Mouse (Mus musculus) A20 (cell line): ENCODE measurements around the gene Bptf.
"Not testable (repeated sequence)": the region's sequence is repeated elsewhere in the genome, so short reads cannot be mapped to it uniquely, and the experiment has no call there.

Experiments used
- DNase-seq: peaks from one replicate; pipeline ENCODE4 v3.0.0-alpha.2; 2011; ENCODE audit warnings: low read depth, low spot score

The Bptf gene

GRCm38 (mm10) chr11:107131749-107132421 is at the start of gene Bptf:
Bptf (minus strand) TSS chr11:107132127.
- peak; percentile 90 for DNase-seq

- peak; percentile 46 for DNase-seq
These were observed 29.3 kb upstream of the Bptf start for GRCm38 (mm10) chr11:107161215-107161614.

DNA sequence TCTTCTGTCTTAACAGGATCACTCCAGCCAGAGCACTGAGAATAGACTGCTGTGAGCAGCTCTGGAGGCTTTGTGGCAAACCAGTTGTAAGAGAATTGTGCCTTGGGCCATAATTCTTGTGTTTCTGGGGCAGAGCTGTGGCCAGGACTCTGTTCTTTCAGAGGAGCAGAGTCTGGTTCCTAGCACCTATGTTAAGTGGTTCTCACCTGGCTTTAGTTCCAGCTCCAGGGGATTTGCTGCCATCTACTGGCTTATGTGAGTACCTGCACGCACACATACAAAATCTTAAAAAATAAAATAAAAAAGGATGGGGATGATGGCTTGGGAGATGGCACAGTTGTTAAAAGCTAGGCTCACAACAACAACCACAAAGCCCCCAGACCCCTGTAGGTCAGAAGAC is 27.1 kb upstream of the Bptf start:
- peak; percentile 68 for DNase-seq

GRCm38 (mm10) chr11:107156977-107157642 is 25.2 kb upstream of the Bptf start:
- DNase-seq: no peak

DNA sequence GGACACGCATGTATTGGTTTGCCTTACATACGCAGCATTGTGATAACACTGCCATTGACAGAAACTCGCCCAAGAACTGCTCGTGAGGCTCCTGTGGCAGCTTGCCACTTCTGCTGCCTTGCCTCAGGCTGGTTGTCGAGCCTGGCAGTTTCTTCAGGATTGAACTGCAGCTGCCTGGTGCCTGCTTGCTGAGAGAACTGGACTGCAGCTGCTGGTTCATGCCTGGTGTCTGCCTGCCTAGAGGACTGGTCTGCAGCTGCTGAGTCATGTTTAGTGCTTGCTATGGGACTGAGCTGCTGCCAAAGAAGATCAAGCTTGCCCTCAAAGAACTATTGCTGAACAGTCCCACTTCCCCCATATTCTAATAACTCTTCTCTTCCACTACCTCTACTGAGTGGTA is 23.4 kb upstream of the Bptf start:
- peak; percentile 34 for DNase-seq

GRCm38 (mm10) chr11:107154431-107154830 is 22.5 kb upstream of the Bptf start:
- DNase-seq: no peak

GRCm38 (mm10) chr11:107153645-107154044 is 21.7 kb upstream of the Bptf start:
- DNase-seq: no peak

GRCm38 (mm10) chr11:107151809-107152208 is 19.9 kb upstream of the Bptf start:
- DNase-seq: peak; percentile 69

GRCm38 (mm10) chr11:107143956-107144355 is 12.0 kb upstream of the Bptf start:
- not testable (repeated sequence) for DNase-seq

- DNase-seq: peak; percentile 95
These were observed 10.5 kb upstream of the Bptf start for GRCm38 (mm10) chr11:107142382-107142781.

DNA sequence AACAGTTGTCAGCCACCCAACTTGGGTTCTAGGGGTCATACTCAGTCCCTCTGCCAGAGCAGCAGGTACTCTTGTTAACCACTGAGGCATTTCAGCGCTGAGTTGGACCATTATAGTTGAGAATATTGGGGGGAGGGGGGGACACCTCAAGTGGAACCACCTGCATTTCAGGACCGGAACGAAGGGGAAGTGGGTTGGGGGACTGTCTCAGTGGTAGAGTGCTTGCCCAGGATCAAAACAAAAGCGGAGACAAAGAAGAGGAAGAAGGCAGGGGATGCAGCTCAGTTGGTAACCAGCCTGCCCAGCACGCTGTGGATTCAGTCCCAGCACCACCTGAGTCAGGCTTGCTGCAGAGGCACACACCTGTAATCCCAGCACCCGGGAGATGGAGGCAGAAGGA is 8.8 kb upstream of the Bptf start:
- DNase-seq: peak; percentile 97

DNA sequence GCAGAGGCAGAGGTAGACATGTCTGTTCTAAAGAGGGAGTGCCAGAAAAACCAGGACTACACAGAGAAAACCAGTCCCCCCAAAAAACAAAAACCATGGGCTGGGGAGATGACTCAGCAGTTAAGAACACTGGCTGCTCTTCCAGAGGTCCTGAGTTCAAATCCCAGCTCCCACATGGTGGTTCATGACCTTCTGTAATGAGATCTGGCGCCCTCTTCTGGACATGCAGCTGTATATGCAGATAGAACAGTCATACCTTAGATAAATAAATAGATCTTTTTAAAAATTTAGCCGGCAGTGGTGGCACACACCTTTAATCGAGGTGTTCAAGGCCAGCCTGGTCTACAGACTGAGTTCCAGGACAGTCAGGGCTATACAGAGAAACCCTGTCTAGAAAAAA is 6.7 kb upstream of the Bptf start:
- peak; percentile 73 for DNase-seq

DNA sequence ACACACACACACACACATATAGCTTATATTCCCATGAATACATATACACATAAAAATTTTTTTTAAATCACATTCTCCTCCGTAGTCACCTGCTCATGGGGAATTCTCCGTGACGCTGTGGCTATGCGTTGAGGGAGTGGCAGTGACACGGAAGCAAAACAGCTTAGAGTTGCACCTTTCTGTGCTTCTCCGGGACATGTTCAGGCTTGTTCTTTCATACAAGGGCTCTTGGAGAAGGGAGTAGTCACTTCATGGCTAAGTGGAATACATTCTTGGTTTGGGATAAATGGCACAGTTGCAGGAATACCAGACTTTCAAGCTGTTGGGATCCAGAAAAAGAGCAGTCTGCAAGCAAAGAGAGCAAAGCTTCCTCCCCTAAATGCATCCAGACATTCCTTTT is 5.7 kb upstream of the Bptf start:
- no peak for DNase-seq

DNA sequence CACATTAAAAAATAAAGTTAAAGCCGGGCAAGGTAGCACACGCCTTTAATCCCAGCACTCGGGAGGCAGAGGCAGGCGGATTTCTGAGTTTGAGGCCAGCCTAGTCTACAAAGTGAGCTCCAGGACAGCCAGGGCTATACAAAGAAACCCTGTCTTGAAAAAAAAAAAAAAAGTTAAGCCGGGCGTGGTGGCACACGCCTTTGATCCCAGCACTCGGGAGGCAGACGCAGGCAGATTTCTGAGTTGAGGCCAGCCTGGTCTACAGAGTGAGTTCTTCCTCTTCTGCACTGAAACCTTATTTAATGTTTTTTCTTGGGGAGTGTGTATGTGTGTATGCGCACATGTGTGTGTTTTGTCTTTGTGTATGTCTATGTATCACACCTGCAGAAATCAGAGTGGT is 4.5 kb upstream of the Bptf start:
- DNase-seq: not testable (repeated sequence)

GRCm38 (mm10) chr11:107135741-107136140 is 3.8 kb upstream of the Bptf start:
- peak; percentile 71 for DNase-seq

DNA sequence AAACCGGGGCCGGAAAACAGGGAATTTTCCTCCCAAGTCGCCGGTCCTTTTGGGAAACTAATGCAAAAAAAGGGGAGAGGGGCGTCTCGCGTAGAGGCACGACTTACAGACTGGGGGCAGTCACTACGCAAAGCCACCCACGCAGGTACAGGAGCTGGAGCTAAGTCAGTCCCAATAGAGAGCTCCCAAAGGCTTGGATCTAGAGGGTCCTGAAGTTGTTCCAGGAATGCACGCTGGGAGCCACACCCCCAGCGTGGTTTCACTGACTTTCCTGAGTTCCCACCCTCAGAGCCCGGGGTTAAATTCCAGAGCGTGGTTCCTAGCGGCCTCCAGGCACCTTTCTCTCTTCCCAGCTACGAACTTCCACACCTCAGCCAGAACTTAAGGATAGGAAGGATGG is 499 bp upstream of the Bptf start:
- no peak for DNase-seq

- peak; percentile 75 for DNase-seq
These were observed 813 bp downstream of the Bptf start for GRCm38 (mm10) chr11:107130879-107131748.

- peak; percentile 69 for DNase-seq
These were observed 1.6 kb downstream of the Bptf start for GRCm38 (mm10) chr11:107130221-107130788.

DNA sequence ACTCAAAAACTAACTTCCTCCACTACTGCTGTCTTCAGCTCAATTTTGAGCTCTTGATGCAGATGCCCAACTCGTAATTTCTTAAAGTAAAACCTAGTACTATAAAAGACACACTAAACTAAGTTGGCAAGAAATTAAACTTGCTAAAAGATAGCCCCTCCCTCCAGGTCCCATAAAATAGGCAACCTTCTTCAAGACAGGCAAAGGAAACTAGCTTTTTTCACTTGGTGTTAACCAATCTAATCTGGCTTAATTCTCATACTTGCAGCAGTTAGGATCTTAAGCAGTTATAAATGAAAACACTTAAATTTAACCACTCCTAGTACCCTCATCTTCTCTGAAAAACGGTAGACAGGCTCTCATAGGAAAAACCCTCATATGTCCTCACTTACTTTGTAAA is 2.3 kb downstream of the Bptf start:
- DNase-seq: peak; percentile 58

- not testable (repeated sequence) for DNase-seq
These were observed 5.2 kb downstream of the Bptf start for GRCm38 (mm10) chr11:107126716-107127115.

DNA sequence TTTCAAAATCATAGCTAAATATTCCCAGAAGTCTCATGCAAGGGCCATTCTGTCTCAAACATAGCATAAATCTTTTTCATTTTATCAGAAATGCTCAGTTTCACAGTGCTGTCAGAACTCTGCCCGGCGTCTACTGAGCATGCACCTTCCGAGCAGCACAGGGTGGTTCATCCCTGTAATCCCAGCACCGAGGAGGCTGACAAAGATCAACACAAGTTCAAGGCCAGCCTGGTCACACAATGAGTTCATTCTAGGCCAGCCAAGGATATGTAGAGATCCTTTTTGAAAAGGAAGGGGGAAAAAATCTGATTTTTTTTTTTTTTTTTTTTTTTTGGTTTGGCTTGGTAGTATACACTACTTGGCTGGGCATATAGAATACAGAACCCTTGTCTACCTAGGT is 6.9 kb downstream of the Bptf start:
- no peak for DNase-seq

DNA sequence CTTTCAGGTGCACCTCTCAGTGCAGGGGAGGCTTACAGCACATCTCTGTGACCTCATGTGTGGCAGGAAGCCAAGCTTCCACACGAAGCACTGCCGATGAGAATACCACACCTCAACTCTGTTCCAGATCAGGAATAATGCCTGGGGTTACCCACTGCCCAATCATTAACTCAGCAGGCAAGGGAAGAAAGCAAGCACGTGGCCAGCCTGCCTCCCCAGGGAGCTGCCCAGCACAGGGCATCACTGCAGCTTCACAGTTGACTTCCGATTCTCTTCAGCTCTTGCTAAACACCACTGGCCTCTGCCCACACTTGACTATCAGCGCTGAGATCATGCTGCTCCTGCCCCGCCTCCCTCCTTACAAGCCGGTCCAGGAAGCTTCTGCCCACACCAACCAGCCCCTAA is 7.6 kb downstream of the Bptf start:
- no peak for DNase-seq
